Mouse (Mus musculus) limb, embryonic 13.5 days (tissue): ENCODE data around the gene Fv1. TPM values are rescaled to one million over a fixed set of nuclear protein-coding genes. Genes with fewer than 3 reads are reported as not detected.
"Not testable (repeated sequence)": the region's sequence is repeated elsewhere in the genome, so short reads cannot be mapped to it uniquely, and the experiment has no call there.

Experiments used
- ATAC-seq: fragments of 200-750 bp; cut with Nextera tagmentation; 2 replicates; pipeline ENCODE4 v1.8.0; 2017; ENCODE audit warnings: low read depth, moderate number of reproducible peaks, moderate TSS enrichment; ENCODE audit not compliant: low FRiP score
- H3K27ac ChIP-seq: fragments of 300-500 bp; sonication (generic); 2 replicates; pipeline ENCODE4 v1.5.1; 2015; ENCODE audit warnings: inconsistent platforms, mild to moderate bottlenecking, moderate library complexity
- H3K27me3 ChIP-seq: fragments of 300-500 bp; sonication (generic); 2 replicates; pipeline ENCODE4 v1.6.1; 2015; ENCODE audit warnings: mild to moderate bottlenecking, inconsistent platforms
- H3K36me3 ChIP-seq: fragments of 300-500 bp; sonication (generic); 2 replicates; pipeline ENCODE4 v1.6.1; 2015; ENCODE audit warnings: inconsistent platforms, mild to moderate bottlenecking, moderate library complexity
- H3K4me1 ChIP-seq: fragments of 300-500 bp; sonication (generic); 2 replicates; pipeline ENCODE4 v1.6.1; 2015; ENCODE audit warnings: inconsistent platforms
- H3K4me2 ChIP-seq: fragments of 300-500 bp; sonication (generic); replicated peaks from 2 replicates; pipeline ENCODE4 v1.6.1; 2015; ENCODE audit warnings: inconsistent platforms, mild to moderate bottlenecking, moderate library complexity
- H3K4me3 ChIP-seq: fragments of 300-500 bp; sonication (generic); 2 replicates; pipeline ENCODE4 v1.5.1; 2015; ENCODE audit warnings: moderate library complexity, mild to moderate bottlenecking, inconsistent platforms
- H3K9ac ChIP-seq: fragments of 300-500 bp; sonication (generic); 2 replicates; pipeline ENCODE4 v1.6.1; 2015; ENCODE audit warnings: mild to moderate bottlenecking, inconsistent platforms
- H3K9me3 ChIP-seq: fragments of 300-500 bp; sonication (generic); 2 replicates; pipeline ENCODE4 v1.6.1; 2016; ENCODE audit warnings: inconsistent platforms
- WGBS: fragments of 180-500 bp; shearing (Covaris S2); methylation state at CpG from one replicate; pipeline ENCODE4 v1.1.7; 2015; 5-methylcytosine and 5-hydroxymethylcytosine counted together
- polyA plus RNA-seq: library from polyadenylated mRNA; unstranded; fragments of >200 nt; fragmentation: Nextera tagmentation; extraction: Ambion mirVana; gene quantifications from 2 replicates; pipeline ENCODE4 v1.2.1, GENCODE M21; 2015

The Fv1 gene
- 11.3 and 13.0 TPM in 2 replicates for polyA plus RNA-seq

GRCm38 (mm10) chr4:147868450-147869031, at the start of gene Fv1, which contains the start of gene Miip:
Gene Fv1, plus strand, starts transcription at chr4:147868979.
Gene Miip, minus strand, starts transcription at chr4:147868816.
- Histone ChIP-seq H3K4me1 (peaks cover 23% of the 10 kb centered on the region), H3K36me3 (peaks cover 46% of the 10 kb centered on the region), H3K27ac (peak within 1 kb of the TSS; percentile 40; the same call in 1 of the 2 replicates), H3K9me3 (no peaks in the 10 kb centered on the region; the same call in 1 of the 2 replicates), H3K9ac (peak within 1 kb of the TSS; percentile 78), H3K4me2 (peak within 1 kb of the TSS; percentile 90), H3K27me3 (no peaks in the 10 kb centered on the region), H3K4me3 (peak within 1 kb of the TSS; percentile 63)
- under 1% methylated on average over 30 of the region's 30 CpGs for WGBS
- ATAC-seq: peak; percentile 98

GRCm38 (mm10) chr4:147819659-147820058, 49.1 kb upstream of the Fv1 start:
- H3K4me2 ChIP-seq, H3K4me1 ChIP-seq, H3K4me3 ChIP-seq, H3K9ac ChIP-seq, H3K27me3 ChIP-seq, H3K27ac ChIP-seq: not testable (repeated sequence)
- ATAC-seq: peak; percentile 46; the same call in 1 of the 2 replicates
- 76% methylated on average over 7 of the region's 7 CpGs for WGBS
- peaks cover 29% of the 10 kb centered on the region for H3K36me3 ChIP-seq
- H3K9me3 ChIP-seq: peaks cover 67% of the 10 kb centered on the region

- ATAC-seq: not testable (repeated sequence)
- H3K9me3 ChIP-seq: peaks cover 82% of the 10 kb centered on the region
Measured at GRCm38 (mm10) chr4:147821414-147821813, 47.4 kb upstream of the Fv1 start.

GRCm38 (mm10) chr4:147824389-147824788, 44.4 kb upstream of the Fv1 start:
- no peaks in the 10 kb centered on the region for H3K27me3 ChIP-seq
- no peak overlapping the region for H3K9ac ChIP-seq
- 95% methylated on average over 4 of the region's 4 CpGs for WGBS
- H3K4me2 ChIP-seq: no peak overlapping the region
- no peak overlapping the region for H3K4me3 ChIP-seq
- no peak for ATAC-seq
- peaks cover 76% of the 10 kb centered on the region for H3K36me3 ChIP-seq
- no peak overlapping the region for H3K27ac ChIP-seq
- H3K9me3 ChIP-seq: peaks cover 90% of the 10 kb centered on the region
- H3K4me1 ChIP-seq: no peaks in the 10 kb centered on the region

More at GRCm38 (mm10) chr4:147821414-147821813, 47.4 kb upstream of the Fv1 start:
- 87% methylated on average over 3 of the region's 3 CpGs for WGBS
- H3K36me3 ChIP-seq: peaks cover 47% of the 10 kb centered on the region
- H3K27me3 ChIP-seq, H3K4me1 ChIP-seq, H3K9ac ChIP-seq, H3K4me3 ChIP-seq, H3K27ac ChIP-seq, H3K4me2 ChIP-seq: not testable (repeated sequence)

DNA sequence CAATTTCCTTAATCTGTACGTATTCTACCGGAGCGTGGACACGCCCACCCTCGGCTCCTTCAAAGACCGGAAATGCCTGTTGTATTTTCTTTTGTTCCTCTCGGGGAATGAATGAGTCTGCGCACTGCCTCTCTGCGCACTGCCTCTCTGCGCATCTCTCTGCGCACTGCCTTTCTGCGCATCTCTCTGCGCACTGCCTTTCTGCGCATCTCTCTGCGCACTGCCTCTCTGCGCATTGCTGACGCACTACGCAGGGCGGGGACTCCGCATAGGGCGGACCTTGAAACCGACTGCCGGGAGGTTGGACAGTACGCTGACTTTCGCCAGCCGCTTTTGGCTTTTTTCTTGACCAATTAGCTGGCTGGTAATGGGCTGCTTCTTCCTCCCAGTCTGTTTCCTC, 29.5 kb upstream of the Fv1 start:
- not testable (repeated sequence) for H3K27me3 ChIP-seq, H3K27ac ChIP-seq, H3K4me2 ChIP-seq, H3K4me3 ChIP-seq, ATAC-seq, H3K4me1 ChIP-seq, H3K9ac ChIP-seq
- H3K9me3 ChIP-seq: peaks cover 35% of the 10 kb centered on the region
- peaks cover 42% of the 10 kb centered on the region for H3K36me3 ChIP-seq
- WGBS: over 99% methylated on average over 16 of the region's 26 CpGs

- Histone ChIP-seq H3K36me3 (peaks cover 60% of the 10 kb centered on the region), H3K9me3 (peaks cover 41% of the 10 kb centered on the region), H3K27ac (no peak overlapping the region)
Measured at GRCm38 (mm10) chr4:147842871-147843270, 25.9 kb upstream of the Fv1 start.

DNA sequence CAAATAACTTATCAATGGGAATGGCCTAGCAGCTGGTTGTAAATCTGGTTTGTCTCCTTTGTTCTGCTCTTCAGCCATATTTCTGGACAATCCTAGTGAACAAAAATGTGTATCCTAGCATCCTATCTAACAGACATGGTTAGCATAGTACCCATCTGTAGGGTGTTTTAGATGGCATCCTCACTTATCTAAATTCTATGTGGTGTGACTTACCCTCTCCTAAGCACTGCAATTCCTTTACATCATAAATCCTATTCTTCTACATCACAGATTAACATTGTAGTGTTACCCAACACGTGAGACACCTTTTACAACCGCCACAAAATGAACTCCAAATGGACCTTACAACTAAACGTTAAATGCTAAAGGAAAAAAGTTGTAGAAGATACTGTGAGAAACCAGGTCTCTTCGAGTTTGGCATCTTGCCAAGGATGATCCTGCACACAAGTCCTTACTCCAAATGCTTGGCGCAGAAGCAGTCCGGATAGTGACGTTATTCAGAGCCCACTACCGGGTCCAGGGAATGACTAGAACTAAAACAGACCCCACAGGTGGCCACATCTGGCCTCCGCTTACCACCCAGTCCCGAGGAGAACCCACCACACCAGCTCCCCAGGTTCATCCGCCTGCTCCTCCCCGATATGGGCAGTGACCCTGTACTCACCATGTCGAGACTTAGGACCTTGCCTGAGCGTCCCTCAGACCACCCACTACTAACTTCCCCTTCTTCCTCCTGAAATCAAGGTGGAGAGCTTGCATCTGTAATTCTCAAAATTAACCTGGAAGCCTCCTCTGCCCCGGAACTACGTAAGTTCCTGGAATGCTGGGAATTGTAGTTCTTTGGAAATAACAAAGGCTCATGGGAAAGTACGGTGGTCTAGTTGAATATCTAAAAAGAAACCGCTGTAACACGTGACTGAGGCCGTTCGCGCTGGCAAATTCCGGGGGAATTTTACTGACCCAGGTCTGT, 20.9 kb upstream of the Fv1 start, which contains the start of gene Zfp933:
Zfp933 (minus strand) TSS at position 753 of the 970 bp plus-strand sequence.
- no peak within 1 kb of the TSS for H3K27ac ChIP-seq
- peak; percentile 92 for ATAC-seq
- 4% methylated on average over 23 of the region's 23 CpGs for WGBS
- peaks cover 31% of the 10 kb centered on the region for H3K36me3 ChIP-seq
- peak within 1 kb of the TSS; percentile 78 for H3K9ac ChIP-seq
- peaks cover 20% of the 10 kb centered on the region for H3K9me3 ChIP-seq
- H3K4me3 ChIP-seq: peak within 1 kb of the TSS; percentile 86
- H3K27me3 ChIP-seq: no peaks in the 10 kb centered on the region
- peak within 1 kb of the TSS; percentile 68 for H3K4me2 ChIP-seq
- peaks cover 11% of the 10 kb centered on the region for H3K4me1 ChIP-seq

More at GRCm38 (mm10) chr4:147842871-147843270, 25.9 kb upstream of the Fv1 start:
- Histone ChIP-seq H3K4me3 (no peak overlapping the region), H3K4me2 (no peak overlapping the region), H3K4me1 (peaks cover 6% of the 10 kb centered on the region), H3K27me3 (no peaks in the 10 kb centered on the region), H3K9ac (no peak overlapping the region)
- no peak for ATAC-seq
- WGBS: 94% methylated on average over 3 of the region's 3 CpGs

DNA sequence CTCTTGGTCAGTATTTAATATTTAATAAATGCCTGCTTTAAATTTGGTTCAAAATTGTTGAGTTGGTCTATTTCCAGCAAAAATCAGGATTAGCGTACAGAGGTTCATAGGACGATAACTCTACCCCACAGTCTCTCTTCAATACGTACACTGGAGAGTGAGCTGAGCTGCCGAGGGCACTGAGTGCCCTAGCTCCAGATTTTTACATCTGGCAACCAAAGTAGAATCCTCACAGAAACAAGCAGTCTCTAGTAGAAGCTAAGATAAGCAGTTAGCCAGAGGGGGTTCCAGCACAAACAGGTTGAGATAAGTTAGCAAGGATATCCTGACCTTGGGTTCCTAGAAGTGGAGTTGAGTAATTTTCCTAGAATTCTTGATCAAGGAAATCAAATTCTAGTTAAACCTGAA, 20.2 kb upstream of the Fv1 start:
- Histone ChIP-seq H3K9me3 (peaks cover 14% of the 10 kb centered on the region), H3K27ac (no peak overlapping the region), H3K4me1 (peaks cover 11% of the 10 kb centered on the region), H3K36me3 (peaks cover 24% of the 10 kb centered on the region), H3K27me3 (no peaks in the 10 kb centered on the region), H3K9ac (peak overlapping the region; percentile 70), H3K4me3 (peak overlapping the region; percentile 86), H3K4me2 (peak overlapping the region; percentile 68)
- 6% methylated on average over 4 of the region's 4 CpGs for WGBS
- peak; percentile 73 for ATAC-seq

GRCm38 (mm10) chr4:147850776-147851175, 18.0 kb upstream of the Fv1 start:
- Histone ChIP-seq H3K27ac (no peak overlapping the region), H3K36me3 (peaks cover 4% of the 10 kb centered on the region; the same call in 1 of the 2 replicates), H3K9me3 (no peaks in the 10 kb centered on the region), H3K4me2 (no peak overlapping the region), H3K27me3 (no peaks in the 10 kb centered on the region), H3K9ac (no peak overlapping the region), H3K4me1 (peaks cover 11% of the 10 kb centered on the region), H3K4me3 (no peak overlapping the region)
- ATAC-seq: no peak
- WGBS: 75% methylated on average over 2 of the region's 2 CpGs

DNA sequence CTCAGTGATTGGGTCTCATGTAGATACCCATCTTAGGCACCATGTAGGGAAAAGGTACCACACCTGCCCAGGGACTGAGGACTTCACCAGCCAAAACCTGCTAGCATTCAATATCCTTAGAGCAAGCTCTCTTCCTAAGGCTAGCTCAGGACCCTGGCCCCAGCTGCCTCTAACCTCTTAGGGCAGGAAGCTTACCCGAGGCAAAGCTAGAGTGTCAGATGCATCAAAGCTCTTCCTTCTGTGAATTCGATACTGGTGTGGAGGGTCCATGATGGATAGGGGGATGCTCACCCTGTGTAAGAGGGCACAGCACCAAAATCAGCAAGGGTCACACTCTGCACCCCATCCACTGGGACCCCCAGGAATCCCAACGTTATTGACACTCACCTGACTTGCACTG, 6.7 kb upstream of the Fv1 start:
- H3K27ac ChIP-seq: no peak overlapping the region
- H3K36me3 ChIP-seq: peaks cover 58% of the 10 kb centered on the region
- peaks cover 1% of the 10 kb centered on the region for H3K4me1 ChIP-seq
- H3K9ac ChIP-seq: no peak overlapping the region
- no peaks in the 10 kb centered on the region for H3K9me3 ChIP-seq
- H3K4me3 ChIP-seq: no peak overlapping the region
- no peak overlapping the region for H3K4me2 ChIP-seq
- no peaks in the 10 kb centered on the region for H3K27me3 ChIP-seq
- ATAC-seq: no peak
- WGBS: 90% methylated on average over 3 of the region's 3 CpGs

DNA sequence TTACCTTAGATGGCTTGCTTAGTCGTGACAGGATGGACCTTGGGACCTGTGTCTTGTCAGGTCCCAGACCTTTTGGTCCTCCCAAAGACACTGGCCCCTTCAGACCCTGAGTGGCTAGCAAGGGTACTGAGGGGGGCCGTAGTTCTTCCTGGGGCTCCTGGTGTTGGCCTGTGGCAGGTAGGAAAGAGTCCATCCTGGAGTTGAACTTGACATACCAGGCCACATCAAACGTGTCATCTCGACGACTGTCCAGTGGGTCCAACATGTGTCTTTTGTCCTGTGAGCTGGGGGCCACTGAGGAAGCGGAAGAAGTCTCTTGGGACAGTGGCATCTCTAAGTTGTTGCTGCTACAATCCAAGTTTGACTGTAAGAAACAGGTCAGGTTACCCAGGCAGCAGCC, 3.1 kb upstream of the Fv1 start:
- ATAC-seq: no peak
- Histone ChIP-seq H3K9me3 (no peaks in the 10 kb centered on the region; the same call in 1 of the 2 replicates), H3K9ac (no peak overlapping the region), H3K4me1 (peaks cover 23% of the 10 kb centered on the region), H3K36me3 (peaks cover 50% of the 10 kb centered on the region), H3K4me3 (no peak overlapping the region), H3K4me2 (no peak overlapping the region), H3K27ac (no peak overlapping the region), H3K27me3 (no peaks in the 10 kb centered on the region)
- 91% methylated on average over 6 of the region's 6 CpGs for WGBS

GRCm38 (mm10) chr4:147866056-147866455, 2.7 kb upstream of the Fv1 start:
- Histone ChIP-seq H3K9me3 (no peaks in the 10 kb centered on the region; the same call in 1 of the 2 replicates), H3K4me1 (peaks cover 23% of the 10 kb centered on the region), H3K27me3 (no peaks in the 10 kb centered on the region), H3K9ac (no peak overlapping the region), H3K4me3 (no peak overlapping the region), H3K4me2 (no peak overlapping the region), H3K36me3 (peaks cover 49% of the 10 kb centered on the region), H3K27ac (no peak overlapping the region)
- WGBS: 96% methylated on average over 9 of the region's 9 CpGs
- ATAC-seq: no peak
